Mouse (Mus musculus) limb, embryonic 15.5 days (tissue): ENCODE results near the gene Prr19. TPM values are rescaled to one million over a fixed set of nuclear protein-coding genes. Genes with fewer than 3 reads are reported as not detected.

Experiments used
- ATAC-seq: fragments of 200-750 bp; cut with Nextera tagmentation; 2 replicates; pipeline ENCODE4 v1.8.0; 2017; ENCODE audit warnings: low read depth, moderate TSS enrichment; ENCODE audit not compliant: insufficient number of reproducible peaks, low FRiP score, low TSS enrichment
- H3K27ac ChIP-seq: fragments of 300-500 bp; sonication (generic); 2 replicates; pipeline ENCODE4 v1.5.1; 2015; ENCODE audit warnings: moderate library complexity, mild to moderate bottlenecking, inconsistent platforms
- H3K27me3 ChIP-seq: fragments of 300-500 bp; sonication (generic); 2 replicates; pipeline ENCODE4 v1.6.1; 2015; ENCODE audit warnings: inconsistent platforms
- H3K36me3 ChIP-seq: fragments of 300-500 bp; sonication (generic); 2 replicates; pipeline ENCODE4 v1.6.1; 2015; ENCODE audit warnings: inconsistent platforms
- H3K4me1 ChIP-seq: fragments of 300-500 bp; sonication (generic); 2 replicates; pipeline ENCODE4 v1.6.1; 2015; ENCODE audit warnings: inconsistent platforms
- H3K4me2 ChIP-seq: fragments of 300-500 bp; sonication (generic); 2 replicates; pipeline ENCODE4 v1.6.1; 2015; ENCODE audit warnings: mild to moderate bottlenecking, inconsistent platforms
- H3K4me3 ChIP-seq: fragments of 300-500 bp; sonication (generic); 2 replicates; pipeline ENCODE4 v1.5.1; 2015; ENCODE audit warnings: mild to moderate bottlenecking, inconsistent platforms
- H3K9ac ChIP-seq: fragments of 300-500 bp; sonication (generic); 2 replicates; pipeline ENCODE4 v1.6.1; 2015; ENCODE audit warnings: inconsistent platforms
- H3K9me3 ChIP-seq: fragments of 300-500 bp; sonication (generic); 2 replicates; pipeline ENCODE4 v1.6.1; 2016; ENCODE audit warnings: inconsistent platforms
- WGBS: fragments of 180-500 bp; shearing (Covaris S2); methylation state at CpG from one replicate; pipeline ENCODE4 v1.1.7; 2015; 5-methylcytosine and 5-hydroxymethylcytosine counted together
- polyA plus RNA-seq: library from polyadenylated mRNA; unstranded; fragments of >200 nt; fragmentation: Nextera tagmentation; extraction: Ambion mirVana; gene quantifications from 2 replicates; pipeline ENCODE4 v1.2.1, GENCODE M21; 2015

The Prr19 gene
- polyA plus RNA-seq, 1 experiment from 2014 or later = 0.40 TPM

- Histone ChIP-seq H3K4me1 (peaks cover 27% of the 10 kb centered on the region), H3K4me2 (peak within 1 kb of the TSS; percentile 76), H3K27ac (peak within 1 kb of the TSS; percentile 94), H3K4me3 (peak within 1 kb of the TSS; percentile 70), H3K9me3 (no peaks in the 10 kb centered on the region), H3K27me3 (no peaks in the 10 kb centered on the region), H3K9ac (peak within 1 kb of the TSS; percentile 83), H3K36me3 (peaks cover 32% of the 10 kb centered on the region)
- peak; percentile 81 for ATAC-seq
- under 1% methylated on average over 51 of the region's 52 CpGs for WGBS
Measured at GRCm38 (mm10) chr7:25297454-25298325, 3.5 kb upstream of the Prr19 start, which contains the start of gene Pafah1b3. TSS of gene Pafah1b3 (minus strand) at chr7:25297986.

GRCm38 (mm10) chr7:25303003-25303684, 1.9 kb downstream of the Prr19 start:
- WGBS = 60% methylated on average over 9 of the region's 9 CpGs
- H3K9me3 ChIP-seq = no peaks in the 10 kb centered on the region

GRCm38 (mm10) chr7:25303685-25304006, 2.4 kb downstream of the Prr19 start:
- peaks cover 8% of the 10 kb centered on the region for H3K4me1 ChIP-seq
- no peak for ATAC-seq
- WGBS = 67% methylated on average over 3 of the region's 3 CpGs
- no peak overlapping the region for H3K27ac ChIP-seq
- H3K27me3 ChIP-seq = peaks cover 29% of the 10 kb centered on the region
- H3K9me3 ChIP-seq = no peaks in the 10 kb centered on the region
- H3K4me3 ChIP-seq = no peak overlapping the region
- no peaks in the 10 kb centered on the region for H3K36me3 ChIP-seq
- H3K9ac ChIP-seq = no peak overlapping the region
- H3K4me2 ChIP-seq = no peak overlapping the region

More at GRCm38 (mm10) chr7:25303003-25303684, 1.9 kb downstream of the Prr19 start:
- no peak overlapping the region for H3K9ac ChIP-seq
- no peak for ATAC-seq
- peaks cover 24% of the 10 kb centered on the region for H3K27me3 ChIP-seq
- H3K36me3 ChIP-seq = no peaks in the 10 kb centered on the region
- no peak overlapping the region for H3K27ac ChIP-seq
- no peak overlapping the region for H3K4me2 ChIP-seq
- peaks cover 9% of the 10 kb centered on the region for H3K4me1 ChIP-seq
- no peak overlapping the region for H3K4me3 ChIP-seq

GRCm38 (mm10) chr7:25305481-25305880, 4.3 kb downstream of the Prr19 start:
- H3K27me3 ChIP-seq = peaks cover 42% of the 10 kb centered on the region
- H3K4me3 ChIP-seq = peak overlapping the region; percentile 46
- no peaks in the 10 kb centered on the region for H3K9me3 ChIP-seq
- H3K4me1 ChIP-seq = peaks cover 8% of the 10 kb centered on the region
- no peak overlapping the region for H3K9ac ChIP-seq
- peak overlapping the region; percentile 92 for H3K4me2 ChIP-seq
- H3K27ac ChIP-seq = no peak overlapping the region
- no peaks in the 10 kb centered on the region for H3K36me3 ChIP-seq
- WGBS = 0% methylated on average over 2 of the region's 2 CpGs
- ATAC-seq = no peak

GRCm38 (mm10) chr7:25305956-25306613, 4.9 kb downstream of the Prr19 start, which contains the start of gene Tmem145:
TSS of gene Tmem145 (plus strand) at chr7:25306106.
- H3K4me3 ChIP-seq = peak within 1 kb of the TSS; percentile 46
- H3K9ac ChIP-seq = no peak within 1 kb of the TSS
- H3K36me3 ChIP-seq = no peaks in the 10 kb centered on the region
- peaks cover 8% of the 10 kb centered on the region for H3K4me1 ChIP-seq
- H3K9me3 ChIP-seq = no peaks in the 10 kb centered on the region
- under 1% methylated on average over 47 of the region's 47 CpGs for WGBS
- ATAC-seq = peak; percentile 60
- no peak within 1 kb of the TSS for H3K27ac ChIP-seq
- peak within 1 kb of the TSS; percentile 92 for H3K4me2 ChIP-seq
- peaks cover 44% of the 10 kb centered on the region for H3K27me3 ChIP-seq

- H3K36me3 ChIP-seq = no peaks in the 10 kb centered on the region
- no peak for ATAC-seq
- no peak overlapping the region for H3K4me2 ChIP-seq
- H3K9ac ChIP-seq = no peak overlapping the region
- H3K9me3 ChIP-seq = no peaks in the 10 kb centered on the region
- peaks cover 8% of the 10 kb centered on the region for H3K4me1 ChIP-seq
- H3K27me3 ChIP-seq = peaks cover 49% of the 10 kb centered on the region
- no peak overlapping the region for H3K4me3 ChIP-seq
- WGBS = 36% methylated on average over 2 of the region's 2 CpGs
- no peak overlapping the region for H3K27ac ChIP-seq
Measured at GRCm38 (mm10) chr7:25306614-25306996, 5.4 kb downstream of the Prr19 start.

- Histone ChIP-seq H3K9ac (no peak overlapping the region), H3K4me2 (no peak overlapping the region), H3K36me3 (no peaks in the 10 kb centered on the region), H3K27ac (no peak overlapping the region), H3K27me3 (peaks cover 67% of the 10 kb centered on the region), H3K9me3 (no peaks in the 10 kb centered on the region), H3K4me1 (peaks cover 8% of the 10 kb centered on the region), H3K4me3 (no peak overlapping the region)
- 58% methylated on average over 17 of the region's 17 CpGs for WGBS
- no peak for ATAC-seq
Measured at GRCm38 (mm10) chr7:25308702-25309318, 7.6 kb downstream of the Prr19 start.

- Histone ChIP-seq H3K4me1 (peaks cover 9% of the 10 kb centered on the region), H3K4me3 (no peak overlapping the region), H3K4me2 (no peak overlapping the region), H3K36me3 (no peaks in the 10 kb centered on the region), H3K27me3 (peaks cover 73% of the 10 kb centered on the region), H3K9me3 (no peaks in the 10 kb centered on the region), H3K27ac (no peak overlapping the region), H3K9ac (no peak overlapping the region)
- 90% methylated on average over 9 of the region's 9 CpGs for WGBS
- peak; percentile 6; the same call in 1 of the 2 replicates for ATAC-seq
Measured at GRCm38 (mm10) chr7:25309425-25309824, 8.2 kb downstream of the Prr19 start.

- H3K4me3 ChIP-seq = no peak overlapping the region
- H3K4me1 ChIP-seq = peaks cover 20% of the 10 kb centered on the region
- ATAC-seq = no peak
- no peak overlapping the region for H3K27ac ChIP-seq
- H3K36me3 ChIP-seq = no peaks in the 10 kb centered on the region
- H3K27me3 ChIP-seq = peaks cover 83% of the 10 kb centered on the region
- H3K9ac ChIP-seq = no peak overlapping the region
- H3K9me3 ChIP-seq = no peaks in the 10 kb centered on the region
- WGBS = 83% methylated on average over 11 of the region's 11 CpGs
- no peak overlapping the region for H3K4me2 ChIP-seq
Measured at GRCm38 (mm10) chr7:25311193-25311592, 10.0 kb downstream of the Prr19 start.

- no peak overlapping the region for H3K27ac ChIP-seq
- no peaks in the 10 kb centered on the region for H3K36me3 ChIP-seq
- WGBS = 52% methylated on average over 7 of the region's 7 CpGs
- no peak overlapping the region for H3K9ac ChIP-seq
- H3K4me3 ChIP-seq = no peak overlapping the region
- no peak overlapping the region for H3K4me2 ChIP-seq
- no peaks in the 10 kb centered on the region for H3K9me3 ChIP-seq
- peaks cover 66% of the 10 kb centered on the region for H3K27me3 ChIP-seq
- H3K4me1 ChIP-seq = peaks cover 33% of the 10 kb centered on the region
- ATAC-seq = no peak
Measured at GRCm38 (mm10) chr7:25313325-25313724, 12.1 kb downstream of the Prr19 start.

- H3K27ac ChIP-seq = no peak overlapping the region
- H3K4me2 ChIP-seq = peak overlapping the region; percentile 89
- H3K9me3 ChIP-seq = no peaks in the 10 kb centered on the region
- H3K4me1 ChIP-seq = peaks cover 37% of the 10 kb centered on the region
- no peak for ATAC-seq
- no peaks in the 10 kb centered on the region for H3K36me3 ChIP-seq
- peak overlapping the region; percentile 31; the same call in 1 of the 2 replicates for H3K9ac ChIP-seq
- H3K4me3 ChIP-seq = peak overlapping the region; percentile 68
- WGBS = 1% methylated on average over 51 of the region's 51 CpGs
- peaks cover 52% of the 10 kb centered on the region for H3K27me3 ChIP-seq
Measured at GRCm38 (mm10) chr7:25314606-25315305, 13.5 kb downstream of the Prr19 start.
